Mouse (Mus musculus) kidney, adult 9 months (tissue): ENCODE measurements at regions not wholly inside any gene's neighbourhood (a gene's known extent, or its start where the extent isn't known, plus 50 kb on each side); places are given as distances from the start of the nearest gene placed in this dataset.
A peak's percentile ranks its signal among the peaks of the same experiment; 100 is the strongest.

ENCODE experiments used
- DNase-seq: peaks from one replicate; pipeline ENCODE4 v3.0.0; 2022

- no peak for DNase-seq
Observed at GRCm38 (mm10) chr13:60237091-60237490, 59.9 kb upstream of the Gas1 start.

GRCm38 (mm10) chr13:60242447-60243109, 65.4 kb upstream of the Gas1 start:
- no peak for DNase-seq

- no peak for DNase-seq
Observed at GRCm38 (mm10) chr13:60243110-60243481, 65.9 kb upstream of the Gas1 start.

GRCm38 (mm10) chr13:60255162-60255561, 78.0 kb upstream of the Gas1 start:
- DNase-seq: no peak

- DNase-seq: no peak
Observed at GRCm38 (mm10) chr13:60255715-60256114, 78.5 kb upstream of the Gas1 start.

- no peak for DNase-seq
Observed at GRCm38 (mm10) chr13:60256997-60257396, 79.8 kb upstream of the Gas1 start.

- DNase-seq: peak; percentile 29
Observed at GRCm38 (mm10) chr13:60257878-60258277, 80.7 kb upstream of the Gas1 start.

- no peak for DNase-seq
Observed at GRCm38 (mm10) chr13:60262449-60263028, 85.4 kb upstream of the Gas1 start.

- DNase-seq: no peak
Observed at GRCm38 (mm10) chr13:60264504-60264903, 87.3 kb upstream of the Gas1 start.

GRCm38 (mm10) chr13:60267557-60267956, 90.4 kb upstream of the Gas1 start:
- DNase-seq: peak; percentile 63

- DNase-seq: no peak
Observed at GRCm38 (mm10) chr13:60268256-60268655, 91.1 kb upstream of the Gas1 start.

- peak; percentile 77 for DNase-seq
Observed at GRCm38 (mm10) chr13:60269406-60269841, 92.3 kb upstream of the Gas1 start.

- no peak for DNase-seq
Observed at GRCm38 (mm10) chr13:60270526-60270925, 93.4 kb upstream of the Gas1 start.

GRCm38 (mm10) chr13:60273331-60273730, 96.2 kb upstream of the Gas1 start:
- DNase-seq: peak; percentile 16

GRCm38 (mm10) chr13:60282543-60283251, 105.5 kb upstream of the Gas1 start:
- no peak for DNase-seq

- DNase-seq: no peak
Observed at GRCm38 (mm10) chr13:60286525-60287224, 109.5 kb upstream of the Gas1 start.

- no peak for DNase-seq
Observed at GRCm38 (mm10) chr13:60289650-60290049, 112.5 kb upstream of the Gas1 start.

GRCm38 (mm10) chr13:60290820-60291219, 113.7 kb upstream of the Gas1 start:
- DNase-seq: no peak

GRCm38 (mm10) chr13:60291344-60291743, 114.2 kb upstream of the Gas1 start:
- no peak for DNase-seq

- no peak for DNase-seq
Observed at GRCm38 (mm10) chr13:60296201-60296895, 119.2 kb upstream of the Gas1 start.

GRCm38 (mm10) chr13:60296896-60297275, 119.7 kb upstream of the Gas1 start:
- no peak for DNase-seq

- DNase-seq: peak; percentile 19
Observed at GRCm38 (mm10) chr13:60298575-60298974, 121.4 kb upstream of the Gas1 start.

GRCm38 (mm10) chr13:60299076-60299475, 121.9 kb upstream of the Gas1 start:
- DNase-seq: no peak
